Mouse (Mus musculus) embryonic facial prominence, embryonic 12.5 days (tissue): ENCODE data around the gene Pex5. TPM values are rescaled to one million over a fixed set of nuclear protein-coding genes. Genes with fewer than 3 reads are reported as not detected.
"Not testable (repeated sequence)": the region's sequence is repeated elsewhere in the genome, so short reads cannot be mapped to it uniquely, and the experiment has no call there.

Experiments
- ATAC-seq: fragments of 200-750 bp; cut with Nextera tagmentation; 2 replicates; pipeline ENCODE4 v1.8.0; 2017; ENCODE audit not compliant: insufficient number of reproducible peaks, insufficient read depth, low FRiP score, low TSS enrichment
- H3K27ac ChIP-seq: fragments of 300-500 bp; sonication (generic); 2 replicates; pipeline ENCODE4 v1.5.1; 2016; ENCODE audit warnings: mild to moderate bottlenecking
- H3K27me3 ChIP-seq: fragments of 300-500 bp; sonication (generic); 2 replicates; pipeline ENCODE4 v1.6.1; 2016; ENCODE audit warnings: mild to moderate bottlenecking, moderate library complexity
- H3K36me3 ChIP-seq: fragments of 300-500 bp; sonication (generic); 2 replicates; pipeline ENCODE4 v1.6.1; 2016; ENCODE audit warnings: mild to moderate bottlenecking
- H3K4me1 ChIP-seq: fragments of 300-500 bp; sonication (generic); 2 replicates; pipeline ENCODE4 v1.6.1; 2016
- H3K4me2 ChIP-seq: fragments of 300-500 bp; sonication (generic); replicated peaks from 2 replicates; pipeline ENCODE4 v1.6.1; 2016; ENCODE audit warnings: mild to moderate bottlenecking, moderate library complexity
- H3K4me3 ChIP-seq: fragments of 300-500 bp; sonication (generic); 2 replicates; pipeline ENCODE4 v1.5.1; 2016; ENCODE audit warnings: mild to moderate bottlenecking
- H3K9ac ChIP-seq: fragments of 300-500 bp; sonication (generic); 2 replicates; pipeline ENCODE4 v1.6.1; 2016; ENCODE audit warnings: mild to moderate bottlenecking, moderate library complexity
- H3K9me3 ChIP-seq: fragments of 300-500 bp; sonication (generic); 2 replicates; pipeline ENCODE4 v1.6.1; 2016; ENCODE audit warnings: mild to moderate bottlenecking, moderate library complexity
- WGBS: fragments of 180-500 bp; shearing (Covaris S2); methylation state at CpG from one replicate; pipeline ENCODE4 v1.1.7; 2016; 5-methylcytosine and 5-hydroxymethylcytosine counted together
- polyA plus RNA-seq: library from polyadenylated mRNA; unstranded; fragments of >200 nt; fragmentation: Nextera tagmentation; extraction: Ambion mirVana; gene quantifications from 2 replicates; pipeline ENCODE4 v1.2.1, GENCODE M21; 2016

The Pex5 gene
- polyA plus RNA-seq, 1 experiment from 2014 or later: 64.5 TPM

DNA sequence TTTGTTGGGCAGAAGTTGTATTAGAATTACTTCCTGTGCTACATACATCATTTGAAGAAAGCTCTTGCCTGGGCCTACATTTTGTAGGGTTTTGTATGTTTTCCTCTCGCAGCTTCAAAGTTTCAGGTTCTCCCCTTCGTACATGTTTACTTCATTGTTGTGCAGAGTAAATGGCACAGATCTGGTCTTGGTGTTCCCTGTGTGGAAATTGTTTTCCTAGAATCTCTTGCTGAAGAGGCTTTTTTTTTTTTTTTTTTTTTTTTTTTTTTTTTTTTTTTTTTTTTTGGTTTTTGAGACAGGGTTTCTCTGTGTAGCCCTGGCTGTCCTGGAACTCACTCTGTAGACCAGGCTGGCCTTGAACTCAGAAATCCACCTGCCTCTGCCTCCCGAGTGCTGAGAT is 19.9 kb downstream of the Pex5 start:
- not testable (repeated sequence) for H3K4me3 ChIP-seq, H3K4me2 ChIP-seq, H3K9me3 ChIP-seq, H3K9ac ChIP-seq, ATAC-seq, H3K4me1 ChIP-seq, H3K27me3 ChIP-seq, H3K27ac ChIP-seq
- WGBS: 95% methylated on average over 3 of the region's 3 CpGs
- H3K36me3 ChIP-seq: peaks cover 42% of the 10 kb centered on the region

- no peak for ATAC-seq
- H3K4me2 ChIP-seq: no peak overlapping the region
- H3K4me1 ChIP-seq: no peaks in the 10 kb centered on the region
- no peaks in the 10 kb centered on the region for H3K27me3 ChIP-seq
- H3K27ac ChIP-seq: no peak overlapping the region
- no peak overlapping the region for H3K4me3 ChIP-seq
- no peaks in the 10 kb centered on the region for H3K36me3 ChIP-seq
- H3K9ac ChIP-seq: no peak overlapping the region
- WGBS: 31% methylated on average over 5 of the region's 5 CpGs
- H3K9me3 ChIP-seq: no peaks in the 10 kb centered on the region
These were observed 34.7 kb downstream of the Pex5 start for GRCm38 (mm10) chr6:124380142-124380541.

DNA sequence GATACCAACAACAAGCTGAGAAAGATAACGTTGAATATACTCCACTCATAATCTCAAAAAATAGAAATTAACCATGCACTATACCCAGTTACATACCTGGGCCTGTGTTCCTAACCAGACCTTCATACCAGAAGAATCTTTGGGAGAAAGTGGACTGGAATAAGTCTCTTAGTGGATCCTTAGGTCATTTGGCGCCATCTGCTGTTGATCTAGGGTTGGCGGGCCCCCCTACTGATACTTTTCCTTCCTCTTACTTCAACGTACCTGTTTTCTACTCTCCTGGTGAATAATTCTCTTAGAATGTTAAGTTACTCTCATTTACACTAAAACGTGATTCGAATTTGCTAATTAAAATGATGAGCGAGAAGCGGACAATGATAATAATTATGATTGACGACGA is 35.5 kb downstream of the Pex5 start:
- H3K9ac ChIP-seq: no peak overlapping the region
- no peaks in the 10 kb centered on the region for H3K4me1 ChIP-seq
- no peak overlapping the region for H3K4me2 ChIP-seq
- no peaks in the 10 kb centered on the region for H3K9me3 ChIP-seq
- H3K36me3 ChIP-seq: no peaks in the 10 kb centered on the region
- ATAC-seq: no peak
- 31% methylated on average over 10 of the region's 10 CpGs for WGBS
- H3K27ac ChIP-seq: no peak overlapping the region
- no peaks in the 10 kb centered on the region for H3K27me3 ChIP-seq
- no peak overlapping the region for H3K4me3 ChIP-seq

GRCm38 (mm10) chr6:124377494-124378255 is 37.2 kb downstream of the Pex5 start:
- no peaks in the 10 kb centered on the region for H3K27me3 ChIP-seq
- no peaks in the 10 kb centered on the region for H3K9me3 ChIP-seq
- no peaks in the 10 kb centered on the region for H3K36me3 ChIP-seq
- no peak for ATAC-seq
- H3K4me1 ChIP-seq: no peaks in the 10 kb centered on the region
- WGBS: 64% methylated on average over 4 of the region's 4 CpGs
- H3K9ac ChIP-seq: no peak overlapping the region
- H3K4me3 ChIP-seq: no peak overlapping the region
- no peak overlapping the region for H3K4me2 ChIP-seq
- no peak overlapping the region for H3K27ac ChIP-seq

DNA sequence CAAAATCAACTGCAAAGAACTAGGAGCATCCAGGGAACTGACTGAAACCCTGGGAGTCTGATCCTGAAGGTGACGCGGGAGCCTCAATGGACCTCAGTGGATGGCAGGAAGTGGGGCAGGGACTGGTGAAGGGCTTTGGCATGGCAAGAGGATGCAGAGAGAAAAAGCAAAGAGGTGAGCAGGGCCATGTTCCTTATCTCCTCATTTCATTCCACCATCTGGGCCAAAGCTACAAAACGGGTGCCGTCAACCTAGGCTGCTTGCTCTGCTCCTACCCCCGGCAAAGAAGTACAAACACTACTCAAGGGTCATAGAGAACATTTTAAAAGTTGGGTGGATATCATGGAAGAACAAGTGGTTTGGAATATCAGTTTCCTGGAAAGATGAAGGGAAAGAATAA is 38.6 kb downstream of the Pex5 start:
- Histone ChIP-seq H3K9me3 (no peaks in the 10 kb centered on the region), H3K4me3 (no peak overlapping the region), H3K36me3 (no peaks in the 10 kb centered on the region), H3K9ac (no peak overlapping the region), H3K4me1 (no peaks in the 10 kb centered on the region), H3K4me2 (no peak overlapping the region), H3K27me3 (no peaks in the 10 kb centered on the region), H3K27ac (no peak overlapping the region)
- WGBS: 85% methylated on average over 5 of the region's 5 CpGs
- no peak for ATAC-seq

DNA sequence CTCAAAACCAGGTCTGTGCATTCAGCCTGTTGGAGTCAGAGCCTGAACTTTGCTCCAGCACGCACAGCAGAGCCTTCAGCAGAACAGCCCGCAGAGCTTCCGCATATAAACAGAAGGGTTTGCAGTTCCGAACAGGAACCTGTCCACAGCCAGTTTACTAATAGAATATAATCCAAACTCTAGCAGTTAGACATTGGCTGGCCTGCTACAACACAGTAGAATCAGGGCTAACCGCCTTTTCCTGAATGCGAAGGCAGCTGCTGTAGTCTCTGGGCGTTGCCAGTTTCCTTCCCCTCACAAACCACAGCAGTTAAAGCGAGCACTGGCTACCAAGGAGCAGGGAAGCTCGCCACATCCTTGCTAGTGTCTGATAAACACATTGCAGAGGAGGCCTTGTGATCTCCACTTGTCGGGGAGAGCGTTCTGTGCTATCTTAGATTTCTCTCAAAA is 39.4 kb downstream of the Pex5 start:
- no peak overlapping the region for H3K9ac ChIP-seq
- no peak overlapping the region for H3K4me2 ChIP-seq
- no peak for ATAC-seq
- no peak overlapping the region for H3K27ac ChIP-seq
- WGBS: 84% methylated on average over 11 of the region's 11 CpGs
- H3K9me3 ChIP-seq: no peaks in the 10 kb centered on the region
- no peak overlapping the region for H3K4me3 ChIP-seq
- no peaks in the 10 kb centered on the region for H3K4me1 ChIP-seq
- H3K36me3 ChIP-seq: no peaks in the 10 kb centered on the region
- H3K27me3 ChIP-seq: no peaks in the 10 kb centered on the region

GRCm38 (mm10) chr6:124374683-124375082 is 40.2 kb downstream of the Pex5 start:
- no peak for ATAC-seq
- H3K27me3 ChIP-seq: no peaks in the 10 kb centered on the region
- H3K9me3 ChIP-seq: no peaks in the 10 kb centered on the region
- H3K36me3 ChIP-seq: no peaks in the 10 kb centered on the region
- no peak overlapping the region for H3K4me3 ChIP-seq
- WGBS: 80% methylated on average over 4 of the region's 4 CpGs
- H3K9ac ChIP-seq: no peak overlapping the region
- H3K27ac ChIP-seq: no peak overlapping the region
- no peak overlapping the region for H3K4me2 ChIP-seq
- H3K4me1 ChIP-seq: no peaks in the 10 kb centered on the region

- no peak for ATAC-seq
- Histone ChIP-seq H3K4me1 (no peaks in the 10 kb centered on the region), H3K36me3 (no peaks in the 10 kb centered on the region), H3K4me3 (no peak overlapping the region), H3K9me3 (no peaks in the 10 kb centered on the region), H3K27ac (no peak overlapping the region), H3K4me2 (no peak overlapping the region), H3K27me3 (no peaks in the 10 kb centered on the region), H3K9ac (no peak overlapping the region)
- 91% methylated on average over 6 of the region's 6 CpGs for WGBS
These were observed 41.2 kb downstream of the Pex5 start for GRCm38 (mm10) chr6:124373584-124374206.

DNA sequence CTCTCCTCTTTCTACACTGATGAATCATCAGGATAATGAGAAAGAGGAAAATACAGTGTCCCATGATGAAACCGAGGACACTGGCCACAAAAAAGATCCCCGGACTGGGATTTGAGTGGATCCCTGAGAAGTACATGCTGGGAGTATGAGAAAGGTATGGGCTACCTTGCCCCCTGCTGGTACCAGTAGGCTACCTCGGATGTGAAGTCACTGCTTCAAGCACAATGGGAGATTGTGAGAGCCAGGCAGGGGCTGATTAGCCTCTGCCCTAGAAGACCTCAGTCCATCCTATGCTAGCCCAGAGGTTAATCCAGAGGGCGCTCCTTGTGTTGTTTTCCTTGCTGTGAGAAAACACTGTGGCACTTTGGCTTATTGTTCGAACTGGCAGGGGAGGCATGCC is 50.5 kb downstream of the Pex5 start:
- no peak overlapping the region for H3K4me3 ChIP-seq
- H3K4me1 ChIP-seq: no peaks in the 10 kb centered on the region
- 50% methylated on average over 5 of the region's 5 CpGs for WGBS
- no peaks in the 10 kb centered on the region for H3K36me3 ChIP-seq
- H3K27me3 ChIP-seq: no peaks in the 10 kb centered on the region
- H3K9ac ChIP-seq: no peak overlapping the region
- no peak overlapping the region for H3K27ac ChIP-seq
- H3K9me3 ChIP-seq: no peaks in the 10 kb centered on the region
- H3K4me2 ChIP-seq: no peak overlapping the region
- ATAC-seq: no peak

DNA sequence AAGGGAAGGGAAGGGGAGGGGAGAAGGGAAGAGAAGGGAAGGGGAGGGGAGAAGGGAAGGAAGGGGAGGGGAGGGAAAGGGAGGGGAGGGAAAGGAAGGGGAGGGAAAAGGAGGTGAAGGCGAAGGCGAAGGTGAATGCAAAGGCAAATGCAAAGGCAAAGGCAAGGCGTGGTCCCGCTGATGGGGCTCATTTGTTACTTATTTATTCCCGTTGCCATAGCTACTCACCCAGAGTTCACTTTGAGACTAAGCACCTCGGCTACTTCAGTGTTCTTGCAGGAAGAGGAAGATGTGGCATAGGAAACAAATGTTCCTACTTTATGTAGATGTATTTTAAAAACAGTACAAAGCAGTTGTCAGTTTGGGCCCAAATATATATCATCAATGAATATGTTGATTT is 54.3 kb downstream of the Pex5 start:
- H3K9me3 ChIP-seq: no peaks in the 10 kb centered on the region
- 52% methylated on average over 6 of the region's 6 CpGs for WGBS
- no peaks in the 10 kb centered on the region for H3K27me3 ChIP-seq
- H3K9ac ChIP-seq: no peak overlapping the region
- no peak overlapping the region for H3K4me3 ChIP-seq
- no peak for ATAC-seq
- no peak overlapping the region for H3K4me2 ChIP-seq
- H3K27ac ChIP-seq: no peak overlapping the region
- no peaks in the 10 kb centered on the region for H3K36me3 ChIP-seq
- H3K4me1 ChIP-seq: no peaks in the 10 kb centered on the region

DNA sequence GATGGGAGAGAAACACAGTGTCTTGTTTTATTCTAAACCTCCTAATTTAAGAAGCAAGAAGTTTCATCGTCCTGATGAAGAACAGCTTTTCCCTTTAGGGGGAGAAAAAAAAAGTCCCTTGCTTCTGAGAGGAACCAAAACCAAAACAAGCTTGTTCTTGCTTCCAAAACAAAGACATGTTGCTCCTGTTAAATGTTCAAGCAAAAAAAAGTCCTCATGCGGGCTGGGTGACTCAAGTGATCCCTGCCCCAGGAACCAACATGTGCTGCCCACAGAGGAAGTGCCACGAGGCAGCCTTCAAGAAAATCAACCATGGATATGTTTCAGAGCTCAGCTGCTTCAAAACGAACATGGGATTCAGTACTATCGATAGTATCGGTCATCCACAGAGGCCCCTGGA is 55.9 kb downstream of the Pex5 start:
- no peak for ATAC-seq
- Histone ChIP-seq H3K9me3 (no peaks in the 10 kb centered on the region), H3K4me2 (no peak overlapping the region), H3K27ac (no peak overlapping the region), H3K27me3 (no peaks in the 10 kb centered on the region), H3K9ac (no peak overlapping the region), H3K36me3 (no peaks in the 10 kb centered on the region), H3K4me1 (no peaks in the 10 kb centered on the region), H3K4me3 (no peak overlapping the region)
- 80% methylated on average over 6 of the region's 6 CpGs for WGBS

GRCm38 (mm10) chr6:124353246-124353645 is 61.6 kb downstream of the Pex5 start:
- no peak overlapping the region for H3K27ac ChIP-seq
- H3K9me3 ChIP-seq: no peaks in the 10 kb centered on the region
- no peaks in the 10 kb centered on the region for H3K36me3 ChIP-seq
- no peak overlapping the region for H3K9ac ChIP-seq
- WGBS: 75% methylated on average over 2 of the region's 2 CpGs
- no peaks in the 10 kb centered on the region for H3K4me1 ChIP-seq
- H3K4me2 ChIP-seq: no peak overlapping the region
- no peaks in the 10 kb centered on the region for H3K27me3 ChIP-seq
- H3K4me3 ChIP-seq: no peak overlapping the region
- ATAC-seq: no peak
